Mouse (Mus musculus) bone marrow, adult 2 months (tissue): ENCODE results near the gene Men1. TPM values are rescaled to one million over a fixed set of nuclear protein-coding genes. Genes with fewer than 3 reads are reported as not detected.

Experiments used
- H3K27ac ChIP-seq: fragments of 200-500 bp; 2 replicates; pipeline ENCODE4 v1.5.1; 2012; ENCODE audit warnings: low read depth, mild to moderate bottlenecking, control low read depth, inconsistent platforms, low read length; ENCODE audit not compliant: control insufficient read depth, poor library complexity, insufficient read depth
- H3K4me1 ChIP-seq: fragments of 200-500 bp; 2 replicates; pipeline ENCODE4 v1.6.1; 2011; ENCODE audit warnings: low read length; ENCODE audit not compliant: control insufficient read depth, insufficient read depth
- H3K4me3 ChIP-seq: fragments of 200-500 bp; replicated peaks from 2 replicates; pipeline ENCODE3; 2011; ENCODE audit warnings: mild to moderate bottlenecking, low read depth, low read length, control low read depth; ENCODE audit not compliant: control insufficient read depth
- CTCF ChIP-seq: fragments of 200-500 bp; IDR thresholded peaks from 2 replicates; pipeline ENCODE4 v1.5.1; 2011; ENCODE audit warnings: low read length, control low read depth; ENCODE audit not compliant: control insufficient read depth, insufficient read depth
- POLR2A ChIP-seq: fragments of 200-500 bp; IDR thresholded peaks from 2 replicates; pipeline ENCODE4 v1.6.1; 2011; ENCODE audit warnings: low read depth, mild to moderate bottlenecking, control low read depth, low read length, borderline replicate concordance; ENCODE audit not compliant: control insufficient read depth
- WGBS: fragments of 180-500 bp; shearing (Covaris S2); methylation state at CpG from one replicate; pipeline ENCODE4 v1.1.7; 2018; 5-methylcytosine and 5-hydroxymethylcytosine counted together
- polyA plus RNA-seq: library from polyadenylated mRNA; stranded (reverse); fragments of >200 nt; gene quantifications from 2 replicates; pipeline ENCODE4 v1.2.4, GENCODE M21; 2011; ENCODE audit warnings: low replicate concordance; ENCODE audit not compliant: missing spikeins, insufficient read depth, insufficient read length

The Men1 gene
- polyA plus RNA-seq, 1 experiment = 33.1 TPM

DNA sequence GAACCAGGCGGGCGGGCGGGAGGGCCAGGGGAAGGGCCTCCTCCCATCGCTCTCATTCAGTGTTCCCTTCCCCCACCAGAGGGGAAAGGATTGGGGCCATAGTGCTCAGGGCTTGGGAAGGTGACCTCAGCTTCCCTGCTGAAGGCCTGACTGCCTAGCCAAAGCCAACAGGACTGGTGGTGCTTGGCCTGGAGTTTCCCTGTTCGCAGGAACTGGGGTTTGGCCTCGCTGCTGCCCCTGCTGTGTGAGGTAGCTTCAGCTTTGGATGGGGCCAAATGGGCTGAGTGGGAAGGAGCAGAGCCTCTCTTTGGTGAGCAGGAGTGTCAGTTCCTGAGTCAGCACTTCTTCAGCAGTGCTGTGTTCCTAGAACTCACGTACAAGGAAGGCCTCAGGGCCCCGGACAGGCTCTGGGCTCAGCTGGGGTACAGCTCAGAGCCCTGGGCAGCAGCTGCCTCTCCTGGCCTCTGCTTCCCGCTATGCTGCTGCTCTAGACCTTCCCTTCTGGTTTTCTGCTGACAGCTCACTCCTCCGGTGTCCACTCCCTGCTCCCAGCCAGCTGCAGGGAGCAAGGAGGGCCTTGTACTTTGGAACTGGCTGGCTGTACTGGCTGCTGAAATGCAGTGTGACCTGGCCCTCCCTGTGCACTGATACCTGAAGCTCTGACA is 43.5 kb upstream of the Men1 start:
- Histone ChIP-seq H3K4me1 (no peaks in the 10 kb centered on the region; the same call in 1 of the 2 replicates), H3K4me3 (no peak overlapping the region), H3K27ac (peak overlapping the region; percentile 16; the same call in 1 of the 2 replicates)
- TF ChIP-seq POLR2A = no peak
- WGBS = 89% methylated on average over 10 of the region's 10 CpGs

DNA sequence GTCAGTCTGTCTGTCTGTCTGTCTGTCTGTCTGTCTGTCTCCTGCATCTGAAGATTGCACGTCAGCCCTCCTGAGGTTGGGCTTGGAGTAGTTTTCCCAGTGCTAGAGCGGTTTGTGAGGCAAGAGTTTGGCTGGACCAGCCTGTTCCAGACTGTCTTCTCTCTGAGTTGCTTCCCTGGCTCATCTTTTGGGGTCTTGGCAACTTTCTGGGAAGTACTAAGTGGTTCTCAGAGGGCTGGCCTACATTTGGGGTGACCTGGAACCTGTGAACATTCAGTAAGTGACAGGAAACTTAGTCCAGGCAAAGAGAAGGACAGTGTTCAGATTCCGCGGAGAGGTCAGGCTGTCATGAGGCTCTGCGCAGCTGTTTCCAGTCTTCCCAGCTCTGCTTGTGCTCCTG is 42.5 kb upstream of the Men1 start:
- Histone ChIP-seq H3K4me1 (peaks cover under 1% of the 10 kb centered on the region; the same call in 1 of the 2 replicates), H3K4me3 (no peak overlapping the region), H3K27ac (0 out of 2 replicates have a peak overlapping the region, but pooled peaks have one; percentile 9)
- 91% methylated on average over 5 of the region's 5 CpGs for WGBS
- TF ChIP-seq CTCF (no peak), POLR2A (no peak)

DNA sequence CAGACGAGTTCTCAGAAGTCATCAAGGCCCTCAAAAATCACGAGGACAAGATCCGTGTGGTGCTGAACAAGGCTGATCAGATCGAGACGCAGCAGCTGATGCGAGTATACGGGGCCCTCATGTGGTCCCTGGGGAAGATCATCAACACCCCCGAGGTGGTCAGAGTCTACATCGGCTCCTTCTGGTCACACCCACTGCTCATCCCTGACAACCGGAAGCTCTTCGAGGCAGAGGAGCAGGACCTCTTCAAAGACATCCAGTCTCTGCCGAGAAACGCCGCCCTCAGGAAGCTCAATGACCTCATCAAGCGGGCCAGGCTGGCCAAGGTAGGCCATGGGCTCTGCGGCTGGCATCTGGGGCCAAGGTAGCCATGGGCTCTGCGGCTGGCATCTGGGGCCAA is 40.5 kb upstream of the Men1 start:
- peaks cover 10% of the 10 kb centered on the region; the same call in 1 of the 2 replicates for H3K4me1 ChIP-seq
- no peak overlapping the region for H3K27ac ChIP-seq
- WGBS = 95% methylated on average over 17 of the region's 17 CpGs
- TF ChIP-seq CTCF (no peak), POLR2A (no peak)
- H3K4me3 ChIP-seq = no peak overlapping the region

DNA sequence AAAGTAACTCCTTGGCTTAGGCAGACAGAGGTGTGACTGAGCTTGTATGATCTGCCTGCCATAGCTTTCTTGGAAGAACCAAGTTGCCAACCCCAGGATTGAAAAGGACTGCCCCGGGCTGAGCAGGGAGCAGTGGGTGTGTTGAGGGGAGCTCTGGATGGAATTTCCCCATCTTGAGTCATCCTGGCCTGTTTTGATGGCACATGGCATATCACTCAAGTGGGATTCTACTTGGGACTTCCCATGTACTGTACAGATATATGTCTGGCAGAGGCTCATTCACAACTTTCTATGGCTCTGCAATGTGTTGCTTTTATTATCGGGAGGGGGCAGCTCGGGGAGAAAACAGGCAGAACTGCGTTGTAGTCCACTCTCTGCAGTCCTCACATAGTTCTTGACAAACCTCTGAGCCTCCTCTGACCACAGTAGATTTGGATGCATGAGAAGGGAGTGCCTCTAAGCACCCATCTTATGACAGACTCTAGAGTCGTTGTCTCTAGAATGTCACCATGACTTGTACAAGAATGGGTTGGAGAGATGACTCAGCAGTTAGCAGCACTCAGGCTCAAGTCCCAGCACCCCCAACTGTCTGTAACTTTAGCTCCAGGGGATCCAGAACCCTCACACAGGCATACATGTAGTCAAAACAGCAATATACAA is 38.1 kb upstream of the Men1 start:
- Histone ChIP-seq H3K4me1 (peaks cover 16% of the 10 kb centered on the region), H3K4me3 (no peak overlapping the region), H3K27ac (peak overlapping the region; percentile 78)
- TF ChIP-seq POLR2A (no peak), CTCF (no peak)
- WGBS = 67% methylated on average over 5 of the region's 5 CpGs

DNA sequence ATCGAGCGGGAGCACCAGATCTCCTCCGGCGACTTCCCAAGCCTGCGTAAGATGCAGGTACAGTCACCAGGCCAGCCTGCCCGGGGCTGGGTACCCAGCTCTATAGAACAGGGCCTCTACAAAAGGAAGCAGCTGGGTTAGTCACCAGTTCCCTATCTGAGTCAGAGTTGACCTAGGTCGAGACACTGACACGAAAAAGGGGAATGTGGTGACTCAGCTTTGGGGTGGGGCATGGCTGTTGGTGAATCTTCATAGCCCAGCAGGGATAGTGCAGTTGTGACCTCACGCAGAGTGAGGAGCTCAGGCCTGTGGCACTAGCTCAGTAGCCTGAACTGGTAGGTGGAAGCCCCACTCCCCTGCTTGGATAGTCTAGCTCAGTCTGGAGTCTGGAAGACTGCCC is 37.1 kb upstream of the Men1 start:
- H3K27ac ChIP-seq = peak overlapping the region; percentile 78
- TF ChIP-seq CTCF = no peak
- TF ChIP-seq POLR2A = no peak
- 21% methylated on average over 9 of the region's 9 CpGs for WGBS
- no peak overlapping the region for H3K4me3 ChIP-seq
- H3K4me1 ChIP-seq = peaks cover 16% of the 10 kb centered on the region

DNA sequence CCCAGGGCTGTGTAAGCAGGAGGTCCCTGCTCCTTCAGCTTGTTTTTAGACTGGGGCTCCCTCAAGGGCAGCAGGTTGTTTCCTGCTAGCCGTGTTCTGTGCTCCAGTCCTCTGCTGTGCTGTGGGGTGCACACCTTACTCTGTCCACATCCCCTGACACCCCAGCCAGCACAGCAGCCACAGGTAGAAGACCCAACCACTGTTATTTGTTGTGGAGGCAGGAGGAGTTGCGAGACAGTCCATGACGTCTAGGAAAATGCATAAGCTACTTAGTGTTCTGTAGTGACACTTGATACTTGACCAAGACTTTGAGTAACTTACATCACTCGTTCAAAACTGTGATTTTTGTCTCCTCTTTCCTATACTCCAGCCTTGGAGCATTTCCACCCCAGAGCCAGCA is 35.8 kb upstream of the Men1 start:
- Histone ChIP-seq H3K4me1 (peaks cover 16% of the 10 kb centered on the region), H3K4me3 (no peak overlapping the region), H3K27ac (peak overlapping the region; percentile 91)
- TF ChIP-seq CTCF (no peak), POLR2A (no peak)
- 61% methylated on average over 4 of the region's 4 CpGs for WGBS

DNA sequence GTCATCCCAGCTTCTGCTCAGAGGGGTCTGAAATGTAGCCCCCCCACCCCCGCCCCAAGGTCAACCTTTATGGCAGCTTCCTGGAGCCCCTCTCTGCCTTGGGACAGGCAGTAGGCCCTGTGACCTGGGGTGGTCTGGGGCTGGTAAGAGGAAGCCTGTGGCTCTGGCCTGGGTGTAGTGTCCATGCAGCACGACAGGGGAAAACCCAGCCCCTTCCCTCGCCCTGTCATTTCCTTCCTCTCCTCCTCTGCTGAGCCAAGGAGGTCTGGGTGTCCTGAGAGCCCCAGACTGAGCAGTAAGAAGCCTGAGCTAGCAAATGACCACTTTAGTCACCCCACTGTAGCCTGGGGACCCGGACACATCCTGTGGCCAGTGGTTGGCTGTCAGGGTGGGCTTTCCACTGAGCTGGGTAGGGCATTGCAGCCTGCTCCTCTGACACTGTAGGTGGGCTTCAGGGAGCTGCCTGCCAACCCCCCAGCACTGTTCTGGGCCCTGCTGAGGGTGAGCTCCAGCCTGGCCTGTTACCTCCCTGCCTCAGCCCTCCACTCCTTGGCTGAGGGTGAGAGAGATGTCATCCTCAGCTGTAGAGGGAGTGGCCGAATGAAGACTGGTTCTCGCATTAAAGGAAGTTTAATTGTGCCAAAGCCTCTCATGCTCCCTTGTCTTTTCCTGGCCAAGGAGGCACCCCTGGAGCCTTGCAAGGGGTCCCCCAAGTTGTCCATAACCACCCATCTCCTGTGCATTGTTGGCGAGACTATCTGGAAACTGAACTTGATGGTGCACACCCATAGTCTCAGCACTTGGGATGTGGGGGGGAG is 35.1 kb upstream of the Men1 start:
- H3K4me1 ChIP-seq = peaks cover 16% of the 10 kb centered on the region
- WGBS = 28% methylated on average over 7 of the region's 7 CpGs
- H3K27ac ChIP-seq = peak overlapping the region; percentile 91
- H3K4me3 ChIP-seq = no peak overlapping the region
- no peak for TF ChIP-seq CTCF
- TF ChIP-seq POLR2A = peak; percentile 11; the same call in 1 of the 2 replicates

DNA sequence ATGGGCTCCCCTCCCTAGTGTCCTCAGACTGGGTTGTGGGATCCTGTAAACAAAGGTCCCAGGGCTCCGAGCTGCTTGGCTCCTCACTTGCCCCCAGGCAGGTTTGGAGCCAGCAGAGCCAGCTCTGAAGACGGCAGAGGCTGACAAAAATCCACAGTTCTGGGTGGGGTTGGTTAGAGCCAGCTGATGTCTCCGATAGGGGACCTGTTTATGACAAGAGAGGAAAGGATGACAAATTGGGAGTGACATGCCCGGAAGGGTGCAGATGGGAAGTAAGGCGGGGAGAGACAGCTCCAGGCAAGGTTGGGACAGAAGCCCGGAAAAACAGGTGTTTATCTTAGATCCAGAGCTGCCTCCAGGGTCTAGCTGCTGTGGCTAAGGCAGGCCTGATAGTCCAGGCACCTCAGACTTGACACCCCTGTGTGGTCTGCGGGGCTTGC is 34.4 kb upstream of the Men1 start:
- no peak for TF ChIP-seq CTCF
- no peak for TF ChIP-seq POLR2A
- WGBS = 47% methylated on average over 7 of the region's 7 CpGs
- H3K27ac ChIP-seq = peak overlapping the region; percentile 91
- no peak overlapping the region for H3K4me3 ChIP-seq
- peaks cover 16% of the 10 kb centered on the region for H3K4me1 ChIP-seq
